Mouse (Mus musculus) liver, postnatal 0 days (tissue): ENCODE data around the gene Otub1.

Source experiments
- CTCF ChIP-seq: sonication (generic); IDR thresholded peaks from 2 replicates; pipeline ENCODE4 v1.5.1; 2016; ENCODE audit warnings: antibody characterized with exemption, low read depth
- EP300 ChIP-seq: IDR thresholded peaks from 2 replicates; pipeline ENCODE4 v1.6.1; 2016; ENCODE audit warnings: antibody characterized with exemption, low read depth, mild to moderate bottlenecking

- no peak for TF ChIP-seq EP300
- TF ChIP-seq CTCF = no peak
These were observed 27.2 kb downstream of the Otub1 start for GRCm38 (mm10) chr19:7178841-7179452.
